Mouse (Mus musculus): ENCODE results near the gene Cct8l1. TPM values are rescaled to one million over a fixed set of nuclear protein-coding genes. Genes with fewer than 3 reads are reported as not detected.
A peak's percentile ranks its signal among the peaks of the same experiment; 100 is the strongest.

The Cct8l1 gene
- polyA plus RNA-seq, 1 experiment from 2014 or later: not detected

GRCm38 (mm10) chr5:25516301-25516895 lies 531 bp downstream of the Cct8l1 start:
- no peak for ATAC-seq
- WGBS: 90% methylated on average over 11 of the region's 11 CpGs
- no peak overlapping the region for H3K4me2 ChIP-seq (replicated peaks)
- no peak overlapping the region for H3K9ac ChIP-seq
- H3K36me3 ChIP-seq: no peaks in the 10 kb centered on the region
- no peaks in the 10 kb centered on the region for H3K9me3 ChIP-seq
- no peak overlapping the region for H3K27ac ChIP-seq
- H3K27me3 ChIP-seq (replicated peaks): no peaks in the 10 kb centered on the region
- H3K4me1 ChIP-seq (replicated peaks): no peaks in the 10 kb centered on the region
- no peak overlapping the region for H3K4me3 ChIP-seq (replicated peaks)

GRCm38 (mm10) chr5:25517550-25517949 lies 1.7 kb downstream of the Cct8l1 start:
- no peak for ATAC-seq

GRCm38 (mm10) chr5:25519820-25520219 lies 4.0 kb downstream of the Cct8l1 start:
- H3K27me3 ChIP-seq (replicated peaks): no peaks in the 10 kb centered on the region
- no peak overlapping the region for H3K4me2 ChIP-seq (replicated peaks)
- H3K9ac ChIP-seq: no peak overlapping the region
- no peak overlapping the region for H3K27ac ChIP-seq
- H3K4me1 ChIP-seq (replicated peaks): no peaks in the 10 kb centered on the region
- WGBS: 71% methylated on average over 3 of the region's 3 CpGs
- no peaks in the 10 kb centered on the region for H3K36me3 ChIP-seq
- H3K9me3 ChIP-seq: no peaks in the 10 kb centered on the region
- H3K4me3 ChIP-seq (replicated peaks): no peak overlapping the region
- ATAC-seq: peak; percentile 78

More at GRCm38 (mm10) chr5:25517550-25517949, 1.7 kb downstream of the Cct8l1 start:
- Histone ChIP-seq H3K9ac (no peak overlapping the region), H3K27me3 (replicated peaks) (no peaks in the 10 kb centered on the region), H3K4me2 (replicated peaks) (no peak overlapping the region), H3K27ac (no peak overlapping the region), H3K36me3 (no peaks in the 10 kb centered on the region), H3K4me1 (replicated peaks) (no peaks in the 10 kb centered on the region), H3K4me3 (replicated peaks) (no peak overlapping the region), H3K9me3 (no peaks in the 10 kb centered on the region)
- WGBS: 82% methylated on average over 5 of the region's 5 CpGs

- Histone ChIP-seq H3K27me3 (replicated peaks) (no peaks in the 10 kb centered on the region), H3K9me3 (no peaks in the 10 kb centered on the region), H3K36me3 (no peaks in the 10 kb centered on the region), H3K4me2 (replicated peaks) (no peak overlapping the region), H3K9ac (no peak overlapping the region), H3K27ac (no peak overlapping the region), H3K4me1 (replicated peaks) (peaks cover 3% of the 10 kb centered on the region; the same call in 1 of the 2 replicates), H3K4me3 (replicated peaks) (no peak overlapping the region)
- 79% methylated on average over 5 of the region's 5 CpGs for WGBS
- no peak for ATAC-seq
Measured at GRCm38 (mm10) chr5:25521461-25521860, 5.6 kb downstream of the Cct8l1 start.

GRCm38 (mm10) chr5:25526116-25526515 lies 10.2 kb downstream of the Cct8l1 start:
- ATAC-seq: peak; percentile 13

GRCm38 (mm10) chr5:25526926-25527325 lies 11.1 kb downstream of the Cct8l1 start:
- WGBS: 49% methylated on average over 4 of the region's 4 CpGs
- Histone ChIP-seq H3K27ac (no peak overlapping the region), H3K9ac (no peak overlapping the region), H3K4me2 (replicated peaks) (no peak overlapping the region), H3K4me1 (replicated peaks) (peaks cover 9% of the 10 kb centered on the region), H3K27me3 (replicated peaks) (no peaks in the 10 kb centered on the region), H3K9me3 (no peaks in the 10 kb centered on the region), H3K4me3 (replicated peaks) (no peak overlapping the region), H3K36me3 (no peaks in the 10 kb centered on the region)
- ATAC-seq: no peak

More at GRCm38 (mm10) chr5:25526116-25526515, 10.2 kb downstream of the Cct8l1 start:
- Histone ChIP-seq H3K36me3 (no peaks in the 10 kb centered on the region), H3K27ac (0 out of 2 replicates have a peak overlapping the region, but pooled peaks have one; percentile 17), H3K4me3 (replicated peaks) (no peak overlapping the region), H3K4me1 (replicated peaks) (peaks cover 9% of the 10 kb centered on the region), H3K4me2 (replicated peaks) (no peak overlapping the region), H3K27me3 (replicated peaks) (no peaks in the 10 kb centered on the region), H3K9ac (no peak overlapping the region), H3K9me3 (no peaks in the 10 kb centered on the region)
- 47% methylated on average over 5 of the region's 5 CpGs for WGBS

GRCm38 (mm10) chr5:25527971-25528370 lies 12.1 kb downstream of the Cct8l1 start:
- H3K27ac ChIP-seq: no peak overlapping the region
- no peak for ATAC-seq

GRCm38 (mm10) chr5:25528851-25529528 lies 13.1 kb downstream of the Cct8l1 start:
- peak overlapping the region; percentile 55 for H3K9ac ChIP-seq
- H3K27me3 ChIP-seq (replicated peaks): no peaks in the 10 kb centered on the region
- H3K4me2 ChIP-seq (replicated peaks): peak overlapping the region; percentile 69
- ATAC-seq: peak; percentile 48
- peak overlapping the region; percentile 86 for H3K27ac ChIP-seq
- no peaks in the 10 kb centered on the region for H3K9me3 ChIP-seq
- WGBS: 8% methylated on average over 22 of the region's 22 CpGs
- H3K4me3 ChIP-seq (replicated peaks): peak overlapping the region; percentile 71
- peaks cover 9% of the 10 kb centered on the region for H3K4me1 ChIP-seq (replicated peaks)
- no peaks in the 10 kb centered on the region for H3K36me3 ChIP-seq

More at GRCm38 (mm10) chr5:25527971-25528370, 12.1 kb downstream of the Cct8l1 start:
- no peak overlapping the region for H3K4me3 ChIP-seq (replicated peaks)
- no peaks in the 10 kb centered on the region for H3K27me3 ChIP-seq (replicated peaks)
- no peak overlapping the region for H3K4me2 ChIP-seq (replicated peaks)
- peaks cover 9% of the 10 kb centered on the region for H3K4me1 ChIP-seq (replicated peaks)
- WGBS: 76% methylated on average over 1 of the region's 1 CpGs
- no peaks in the 10 kb centered on the region for H3K36me3 ChIP-seq
- no peak overlapping the region for H3K9ac ChIP-seq
- H3K9me3 ChIP-seq: no peaks in the 10 kb centered on the region

GRCm38 (mm10) chr5:25529529-25530421 lies 13.9 kb downstream of the Cct8l1 start:
- Histone ChIP-seq H3K4me3 (replicated peaks) (peak overlapping the region; percentile 71), H3K4me2 (replicated peaks) (peak overlapping the region; percentile 69), H3K27ac (peak overlapping the region; percentile 95), H3K36me3 (no peaks in the 10 kb centered on the region), H3K9ac (peak overlapping the region; percentile 75), H3K9me3 (no peaks in the 10 kb centered on the region), H3K27me3 (replicated peaks) (no peaks in the 10 kb centered on the region), H3K4me1 (replicated peaks) (peaks cover 9% of the 10 kb centered on the region)
- peak; percentile 99 for ATAC-seq
- whole genome bisulfite sequencing: under 1% methylated on average over 84 of the region's 87 CpGs

- Histone ChIP-seq H3K9me3 (no peaks in the 10 kb centered on the region), H3K27ac (no peak overlapping the region), H3K4me2 (replicated peaks) (peak overlapping the region; percentile 69; the same call in 1 of the 2 replicates), H3K9ac (no peak overlapping the region), H3K4me1 (replicated peaks) (peaks cover 9% of the 10 kb centered on the region), H3K27me3 (replicated peaks) (no peaks in the 10 kb centered on the region), H3K4me3 (replicated peaks) (peak overlapping the region; percentile 71), H3K36me3 (no peaks in the 10 kb centered on the region)
- ATAC-seq: no peak
- WGBS: 14% methylated on average over 2 of the region's 2 CpGs
Measured at GRCm38 (mm10) chr5:25530629-25531028, 14.8 kb downstream of the Cct8l1 start.

GRCm38 (mm10) chr5:25532256-25533147 lies 16.6 kb downstream of the Cct8l1 start:
- Histone ChIP-seq H3K27ac (no peak overlapping the region), H3K36me3 (no peaks in the 10 kb centered on the region), H3K4me3 (replicated peaks) (no peak overlapping the region), H3K27me3 (replicated peaks) (no peaks in the 10 kb centered on the region), H3K9ac (no peak overlapping the region), H3K9me3 (no peaks in the 10 kb centered on the region), H3K4me2 (replicated peaks) (no peak overlapping the region), H3K4me1 (replicated peaks) (0 out of 2 replicates have a peak, but pooled peaks cover 2% of the 10 kb centered on the region)
- 61% methylated on average over 18 of the region's 18 CpGs for WGBS
- no peak for ATAC-seq

Data from intestine, embryonic 15.5 days (tissue).